Mouse (Mus musculus) midbrain, embryonic 14.5 days (tissue): ENCODE results near the gene Slc35f4. TPM values are rescaled to one million over a fixed set of nuclear protein-coding genes. Genes with fewer than 3 reads are reported as not detected.

ENCODE experiments used
- ATAC-seq: fragments of 200-750 bp; cut with Nextera tagmentation; 2 replicates; pipeline ENCODE4 v1.8.0; 2017; ENCODE audit warnings: moderate number of reproducible peaks, moderate library complexity; ENCODE audit not compliant: low FRiP score, low TSS enrichment
- DNase-seq: peaks from one replicate; pipeline ENCODE4 v3.0.0-alpha.2; 2015
- H3K27ac ChIP-seq: fragments of 300-500 bp; sonication (generic); replicated peaks from 2 replicates; pipeline ENCODE4 v1.5.1; 2014; ENCODE audit warnings: mild to moderate bottlenecking, low read depth, low read length, moderate library complexity
- H3K27me3 ChIP-seq: fragments of 300-500 bp; sonication (generic); 2 replicates; pipeline ENCODE4 v1.6.1; 2014; ENCODE audit warnings: low read length, control low read depth, mixed read lengths; ENCODE audit not compliant: control insufficient read depth, insufficient read depth
- H3K36me3 ChIP-seq: fragments of 300-500 bp; sonication (generic); 2 replicates; pipeline ENCODE4 v1.6.1; 2014; ENCODE audit warnings: low read length, control low read depth; ENCODE audit not compliant: control insufficient read depth, insufficient read depth
- H3K4me1 ChIP-seq: fragments of 300-500 bp; sonication (generic); 2 replicates; pipeline ENCODE4 v1.6.1; 2014; ENCODE audit warnings: mild to moderate bottlenecking, antibody characterized with exemption, low read length, control low read depth; ENCODE audit not compliant: control insufficient read depth, insufficient read depth
- H3K4me2 ChIP-seq: fragments of 300-500 bp; sonication (generic); 2 replicates; pipeline ENCODE4 v1.6.1; 2014; ENCODE audit warnings: mild to moderate bottlenecking, low read length, moderate library complexity
- H3K4me3 ChIP-seq: fragments of 300-500 bp; sonication (generic); replicated peaks from 2 replicates; pipeline ENCODE4 v1.5.1; 2014; ENCODE audit warnings: low read depth, low read length
- H3K9ac ChIP-seq: fragments of 300-500 bp; sonication (generic); replicated peaks from 2 replicates; pipeline ENCODE4 v1.6.1; 2014; ENCODE audit warnings: mild to moderate bottlenecking, low read length, moderate library complexity
- H3K9me3 ChIP-seq: fragments of 300-500 bp; sonication (generic); 2 replicates; pipeline ENCODE4 v1.6.1; 2016; ENCODE audit warnings: low read length, control low read depth, mixed read lengths; ENCODE audit not compliant: control insufficient read depth
- WGBS: fragments of 180-500 bp; shearing (Covaris S2); extraction: QIAGEN DNeasy Blood & Tissue Kit; methylation state at CpG from one replicate; pipeline ENCODE4 v1.1.7; 2014; 5-methylcytosine and 5-hydroxymethylcytosine counted together
- polyA plus RNA-seq: library from polyadenylated mRNA; unstranded; fragments of >200 nt; fragmentation: Nextera tagmentation; extraction: Ambion mirVana; gene quantifications from 2 replicates; pipeline ENCODE4 v1.2.1, GENCODE M21; 2014

The Slc35f4 gene
- polyA plus RNA-seq, 1 experiment from 2014 or later = 13.1 TPM

DNA sequence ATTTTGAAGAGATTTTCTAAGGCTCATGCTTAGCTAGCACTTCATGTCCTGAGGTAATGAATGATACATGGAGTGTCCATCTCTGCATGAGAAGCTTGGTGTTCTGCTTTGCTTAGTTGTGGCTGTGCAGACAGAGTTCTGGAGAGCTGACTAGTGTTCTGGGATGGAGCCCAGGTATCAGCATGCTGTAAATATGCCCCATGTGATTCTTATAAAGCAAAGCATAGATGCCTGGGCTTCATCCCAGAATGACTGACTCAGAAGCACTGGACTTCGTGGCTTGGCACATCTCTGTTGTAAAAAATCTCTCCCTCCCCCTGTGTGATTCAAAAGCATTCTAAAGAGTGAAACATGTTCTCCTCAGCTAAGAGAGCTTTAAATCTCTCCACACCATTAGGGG, 32.1 kb downstream of the Slc35f4 start:
- Histone ChIP-seq H3K4me2 (no peak overlapping the region), H3K27me3 (no peaks in the 10 kb centered on the region), H3K9ac (no peak overlapping the region), H3K27ac (no peak overlapping the region), H3K4me3 (no peak overlapping the region), H3K4me1 (no peaks in the 10 kb centered on the region), H3K36me3 (no peaks in the 10 kb centered on the region), H3K9me3 (no peaks in the 10 kb centered on the region)
- no peak for ATAC-seq
- no peak for DNase-seq
- 69% methylated on average over 1 of the region's 1 CpGs for whole genome bisulfite sequencing

DNA sequence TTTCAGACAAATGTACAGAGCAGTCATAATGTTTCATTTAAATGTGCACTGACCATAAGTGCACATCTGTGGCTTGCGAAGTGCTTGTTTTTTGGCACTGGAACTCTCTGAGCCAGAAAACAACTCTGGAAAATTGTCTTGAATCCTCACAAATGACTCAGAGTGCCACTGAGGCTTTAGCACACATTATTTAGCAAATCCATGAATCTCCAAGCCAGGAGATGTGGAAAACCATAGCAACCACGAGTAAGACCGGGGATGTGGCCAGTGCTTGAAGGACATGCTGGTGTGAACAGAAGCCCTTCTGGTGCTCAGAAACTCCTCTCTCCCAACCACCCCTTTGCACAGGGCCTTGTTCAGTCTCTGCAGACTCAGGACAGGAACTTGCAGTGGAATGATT, 33.3 kb downstream of the Slc35f4 start:
- Histone ChIP-seq H3K9me3 (no peaks in the 10 kb centered on the region), H3K27me3 (no peaks in the 10 kb centered on the region), H3K36me3 (no peaks in the 10 kb centered on the region), H3K4me1 (no peaks in the 10 kb centered on the region), H3K4me3 (no peak overlapping the region), H3K9ac (no peak overlapping the region), H3K4me2 (no peak overlapping the region), H3K27ac (no peak overlapping the region)
- no peak for ATAC-seq
- no peak for DNase-seq
- 84% methylated on average over 3 of the region's 3 CpGs for WGBS

GRCm38 (mm10) chr14:49476602-49477001, 49.2 kb downstream of the Slc35f4 start:
- 87% methylated on average over 2 of the region's 2 CpGs for WGBS
- ATAC-seq (no peak), DNase-seq (no peak)
- no peaks in the 10 kb centered on the region for H3K9me3 ChIP-seq
- H3K4me2 ChIP-seq = no peak overlapping the region
- no peaks in the 10 kb centered on the region for H3K36me3 ChIP-seq
- no peak overlapping the region for H3K9ac ChIP-seq
- no peaks in the 10 kb centered on the region for H3K4me1 ChIP-seq
- no peak overlapping the region for H3K4me3 ChIP-seq
- H3K27ac ChIP-seq = no peak overlapping the region
- no peaks in the 10 kb centered on the region for H3K27me3 ChIP-seq

DNA sequence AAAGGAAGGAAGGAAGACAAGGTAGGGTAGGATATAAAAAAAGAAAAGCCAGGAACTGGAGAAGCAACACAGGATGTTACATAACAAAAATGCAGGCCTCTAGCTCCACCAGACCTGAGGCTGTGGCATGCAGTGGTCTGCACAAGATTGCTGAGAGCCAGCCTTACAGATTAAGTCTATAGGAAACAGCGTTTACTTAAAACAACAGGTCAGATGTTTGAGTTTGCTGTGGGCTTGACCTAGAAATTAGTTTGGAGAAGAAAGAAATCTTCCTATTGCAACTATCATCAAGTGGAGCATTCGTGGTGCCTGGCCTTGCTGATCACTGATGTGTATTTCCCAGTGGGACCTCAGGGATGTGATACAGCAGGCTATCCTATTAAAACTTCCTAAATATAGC, 64.1 kb downstream of the Slc35f4 start:
- no peaks in the 10 kb centered on the region for H3K27me3 ChIP-seq
- DNase-seq = no peak
- H3K9me3 ChIP-seq = no peaks in the 10 kb centered on the region
- 79% methylated on average over 2 of the region's 2 CpGs for WGBS
- no peak overlapping the region for H3K4me2 ChIP-seq
- H3K9ac ChIP-seq = no peak overlapping the region
- H3K36me3 ChIP-seq = no peaks in the 10 kb centered on the region
- ATAC-seq = no peak
- no peaks in the 10 kb centered on the region for H3K4me1 ChIP-seq
- no peak overlapping the region for H3K27ac ChIP-seq
- no peak overlapping the region for H3K4me3 ChIP-seq

- Histone ChIP-seq H3K9me3 (no peaks in the 10 kb centered on the region), H3K27ac (no peak overlapping the region), H3K4me2 (no peak overlapping the region), H3K4me3 (no peak overlapping the region), H3K36me3 (no peaks in the 10 kb centered on the region), H3K4me1 (no peaks in the 10 kb centered on the region), H3K27me3 (no peaks in the 10 kb centered on the region), H3K9ac (no peak overlapping the region)
- DNase-seq = no peak
- no peak for ATAC-seq
- WGBS = 83% methylated on average over 3 of the region's 3 CpGs
These were observed 65.0 kb downstream of the Slc35f4 start for GRCm38 (mm10) chr14:49460799-49461198.

GRCm38 (mm10) chr14:49454283-49454914, 71.4 kb downstream of the Slc35f4 start:
- ATAC-seq = no peak
- H3K9me3 ChIP-seq = no peaks in the 10 kb centered on the region
- H3K9ac ChIP-seq = no peak overlapping the region
- no peak overlapping the region for H3K4me3 ChIP-seq
- H3K4me2 ChIP-seq = no peak overlapping the region
- H3K27me3 ChIP-seq = no peaks in the 10 kb centered on the region
- WGBS = 68% methylated on average over 6 of the region's 6 CpGs
- H3K4me1 ChIP-seq = no peaks in the 10 kb centered on the region
- peak; percentile 15 for DNase-seq
- H3K27ac ChIP-seq = no peak overlapping the region
- H3K36me3 ChIP-seq = no peaks in the 10 kb centered on the region

DNA sequence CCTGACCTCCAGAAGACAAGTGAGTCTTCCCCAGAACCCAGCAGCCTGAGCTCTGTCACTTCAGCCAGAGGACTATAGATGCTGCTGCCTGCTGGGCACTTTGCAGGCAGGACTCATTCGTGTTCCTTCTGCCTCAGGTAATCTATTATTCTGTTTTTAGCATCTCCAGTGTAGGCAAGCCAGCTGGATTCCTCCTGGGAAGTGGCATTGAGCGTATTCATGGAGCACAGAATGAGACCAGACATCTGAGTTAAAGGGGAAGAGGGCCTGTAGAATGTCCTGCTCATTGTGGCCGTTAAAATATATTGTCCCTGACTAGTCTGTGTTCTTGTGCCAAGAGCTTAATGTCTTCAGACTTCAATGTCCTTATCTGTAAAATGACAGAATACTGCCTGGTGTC, 72.1 kb downstream of the Slc35f4 start:
- ATAC-seq = no peak
- DNase-seq = peak; percentile 8
- Histone ChIP-seq H3K9me3 (no peaks in the 10 kb centered on the region), H3K27ac (no peak overlapping the region), H3K9ac (no peak overlapping the region), H3K4me2 (no peak overlapping the region), H3K4me3 (no peak overlapping the region), H3K27me3 (no peaks in the 10 kb centered on the region), H3K36me3 (no peaks in the 10 kb centered on the region), H3K4me1 (no peaks in the 10 kb centered on the region)
- 34% methylated on average over 3 of the region's 3 CpGs for WGBS

GRCm38 (mm10) chr14:49447669-49448068, 78.2 kb downstream of the Slc35f4 start:
- ATAC-seq = no peak
- no peaks in the 10 kb centered on the region for H3K9me3 ChIP-seq
- no peak overlapping the region for H3K4me2 ChIP-seq
- H3K9ac ChIP-seq = no peak overlapping the region
- H3K4me1 ChIP-seq = no peaks in the 10 kb centered on the region
- H3K4me3 ChIP-seq = no peak overlapping the region
- no peaks in the 10 kb centered on the region for H3K36me3 ChIP-seq
- no peak overlapping the region for H3K27ac ChIP-seq
- DNase-seq = peak; percentile 16
- no peaks in the 10 kb centered on the region for H3K27me3 ChIP-seq
- WGBS = 11% methylated on average over 7 of the region's 7 CpGs

DNA sequence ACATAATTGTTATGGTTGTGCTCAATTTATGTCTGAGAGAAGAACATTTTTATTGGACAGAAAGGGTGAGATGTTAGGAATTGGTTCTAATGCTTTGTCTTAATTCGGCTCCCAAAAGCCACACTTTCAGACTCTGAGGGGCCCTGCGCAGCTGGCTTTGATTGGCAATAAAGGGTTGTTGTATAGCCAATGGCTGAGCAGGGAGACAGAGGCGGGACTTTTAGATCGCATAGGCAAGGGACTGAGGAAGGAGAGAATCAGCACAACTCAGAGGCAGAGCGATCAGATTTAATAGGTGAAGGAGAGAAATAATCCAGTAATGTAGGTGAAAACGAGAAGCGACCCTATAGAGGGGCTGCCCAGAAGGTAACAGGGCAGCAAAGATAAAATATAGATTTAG, 79.4 kb downstream of the Slc35f4 start:
- no peak overlapping the region for H3K4me3 ChIP-seq
- H3K36me3 ChIP-seq = no peaks in the 10 kb centered on the region
- no peaks in the 10 kb centered on the region for H3K27me3 ChIP-seq
- H3K4me2 ChIP-seq = no peak overlapping the region
- WGBS = 46% methylated on average over 7 of the region's 7 CpGs
- ATAC-seq = no peak
- no peak overlapping the region for H3K9ac ChIP-seq
- H3K9me3 ChIP-seq = no peaks in the 10 kb centered on the region
- H3K27ac ChIP-seq = no peak overlapping the region
- no peaks in the 10 kb centered on the region for H3K4me1 ChIP-seq
- DNase-seq = no peak
